Mouse (Mus musculus): ENCODE results near the gene Klhl31. TPM values are rescaled to one million over a fixed set of nuclear protein-coding genes. Genes with fewer than 3 reads are reported as not detected.

Klhl31 gene
- polyA plus RNA-seq, 1 experiment from 2014 or later: 0.20 TPM

GRCm38 (mm10) chr9:77703476-77703875 is 67.2 kb downstream of the Klhl31 start:
- no peak overlapping the region for H3K27ac ChIP-seq (ENCODE audit: low read length)
- no peak overlapping the region for H3K4me2 ChIP-seq (ENCODE audit: low read length)
- H3K4me3 ChIP-seq (ENCODE audit: low read depth, low read length): no peak overlapping the region
- no peaks in the 10 kb centered on the region for H3K9me3 ChIP-seq (replicated peaks; ENCODE audit: control insufficient read depth, low read length, poor library complexity, severe bottlenecking)
- no peaks in the 10 kb centered on the region for H3K27me3 ChIP-seq (ENCODE audit: control insufficient read depth, insufficient read depth, low read depth, low read length)
- H3K4me1 ChIP-seq (ENCODE audit: control insufficient read depth, insufficient read depth, low read length): no peaks in the 10 kb centered on the region
- H3K9ac ChIP-seq (ENCODE audit: low read depth, low read length): no peak overlapping the region
- no peaks in the 10 kb centered on the region for H3K36me3 ChIP-seq (ENCODE audit: control insufficient read depth, insufficient read depth, low read length)
- ATAC-seq: no peak
- WGBS: 87% methylated on average over 4 of the region's 4 CpGs

GRCm38 (mm10) chr9:77704108-77704507 is 67.8 kb downstream of the Klhl31 start:
- no peak overlapping the region for H3K4me3 ChIP-seq (ENCODE audit: low read depth, low read length)
- ATAC-seq: no peak
- H3K4me1 ChIP-seq (ENCODE audit: control insufficient read depth, insufficient read depth, low read length): no peaks in the 10 kb centered on the region
- H3K9me3 ChIP-seq (replicated peaks; ENCODE audit: control insufficient read depth, low read length, poor library complexity, severe bottlenecking): no peaks in the 10 kb centered on the region
- no peaks in the 10 kb centered on the region for H3K36me3 ChIP-seq (ENCODE audit: control insufficient read depth, insufficient read depth, low read length)
- H3K27ac ChIP-seq (ENCODE audit: low read length): no peak overlapping the region
- no peak overlapping the region for H3K4me2 ChIP-seq (ENCODE audit: low read length)
- WGBS: 79% methylated on average over 4 of the region's 4 CpGs
- no peaks in the 10 kb centered on the region for H3K27me3 ChIP-seq (ENCODE audit: control insufficient read depth, insufficient read depth, low read depth, low read length)
- H3K9ac ChIP-seq (ENCODE audit: low read depth, low read length): no peak overlapping the region

- no peak overlapping the region for H3K4me2 ChIP-seq (ENCODE audit: low read length)
- 80% methylated on average over 6 of the region's 6 CpGs for WGBS
- ATAC-seq: no peak
- no peaks in the 10 kb centered on the region for H3K36me3 ChIP-seq (ENCODE audit: control insufficient read depth, insufficient read depth, low read length)
- no peak overlapping the region for H3K27ac ChIP-seq (ENCODE audit: low read length)
- no peaks in the 10 kb centered on the region for H3K27me3 ChIP-seq (ENCODE audit: control insufficient read depth, insufficient read depth, low read depth, low read length)
- no peak overlapping the region for H3K4me3 ChIP-seq (ENCODE audit: low read depth, low read length)
- no peak overlapping the region for H3K9ac ChIP-seq (ENCODE audit: low read depth, low read length)
- H3K4me1 ChIP-seq (ENCODE audit: control insufficient read depth, insufficient read depth, low read length): no peaks in the 10 kb centered on the region
- no peaks in the 10 kb centered on the region for H3K9me3 ChIP-seq (replicated peaks; ENCODE audit: control insufficient read depth, low read length, poor library complexity, severe bottlenecking)
Measured at GRCm38 (mm10) chr9:77706515-77706914, 70.2 kb downstream of the Klhl31 start.

GRCm38 (mm10) chr9:77707433-77708139 is 71.3 kb downstream of the Klhl31 start:
- WGBS: 79% methylated on average over 9 of the region's 9 CpGs
- no peaks in the 10 kb centered on the region for H3K4me1 ChIP-seq (ENCODE audit: control insufficient read depth, insufficient read depth, low read length)
- H3K36me3 ChIP-seq (ENCODE audit: control insufficient read depth, insufficient read depth, low read length): no peaks in the 10 kb centered on the region
- no peaks in the 10 kb centered on the region for H3K9me3 ChIP-seq (replicated peaks; ENCODE audit: control insufficient read depth, low read length, poor library complexity, severe bottlenecking)
- no peak overlapping the region for H3K4me3 ChIP-seq (ENCODE audit: low read depth, low read length)
- H3K27ac ChIP-seq (ENCODE audit: low read length): no peak overlapping the region
- ATAC-seq: no peak
- H3K4me2 ChIP-seq (ENCODE audit: low read length): no peak overlapping the region
- no peaks in the 10 kb centered on the region for H3K27me3 ChIP-seq (ENCODE audit: control insufficient read depth, insufficient read depth, low read depth, low read length)
- H3K9ac ChIP-seq (ENCODE audit: low read depth, low read length): no peak overlapping the region

GRCm38 (mm10) chr9:77708950-77709349 is 72.7 kb downstream of the Klhl31 start:
- WGBS: 66% methylated on average over 5 of the region's 5 CpGs
- Histone ChIP-seq H3K27ac (ENCODE audit: low read length) (no peak overlapping the region), H3K36me3 (ENCODE audit: control insufficient read depth, insufficient read depth, low read length) (no peaks in the 10 kb centered on the region), H3K27me3 (ENCODE audit: control insufficient read depth, insufficient read depth, low read depth, low read length) (no peaks in the 10 kb centered on the region), H3K4me1 (ENCODE audit: control insufficient read depth, insufficient read depth, low read length) (no peaks in the 10 kb centered on the region), H3K9me3 (replicated peaks; ENCODE audit: control insufficient read depth, low read length, poor library complexity, severe bottlenecking) (no peaks in the 10 kb centered on the region), H3K9ac (ENCODE audit: low read depth, low read length) (no peak overlapping the region), H3K4me3 (ENCODE audit: low read depth, low read length) (no peak overlapping the region), H3K4me2 (ENCODE audit: low read length) (no peak overlapping the region)
- no peak for ATAC-seq

Other genes with a start within 250 kb of the Klhl31 start
- 5.4 and 6.2 TPM in 2 replicates for gene Lrrc1, start 91.6 kb upstream of the Klhl31 start, polyA plus RNA-seq (2015; fragmentation: Nextera tagmentation; extraction: Ambion mirVana)
- 15.1 and 15.4 TPM in 2 replicates for gene Gclc, start 118.0 kb downstream of the Klhl31 start, polyA plus RNA-seq (2015; fragmentation: Nextera tagmentation; extraction: Ambion mirVana)

Measured in midbrain, embryonic 16.5 days (tissue).